Mouse (Mus musculus) cortical plate, adult 2 months (tissue): ENCODE results near the gene Prtn3.

Experiments
- CTCF ChIP-seq: fragments of 200-500 bp; IDR thresholded peaks from 2 replicates; pipeline ENCODE4 v1.5.1; 2011; ENCODE audit warnings: mild to moderate bottlenecking, control low read depth, low read length; ENCODE audit not compliant: insufficient read depth; ENCODE audit errors: extremely low read depth
- POLR2A ChIP-seq: fragments of 200-500 bp; IDR thresholded peaks from 2 replicates; pipeline ENCODE4 v1.6.1; 2011; ENCODE audit warnings: mild to moderate bottlenecking, low read length, control low read depth; ENCODE audit not compliant: insufficient read depth; ENCODE audit errors: extremely low read depth

- TF ChIP-seq CTCF (no peak), POLR2A (no peak)
Observed at GRCm38 (mm10) chr10:79910556-79910955, 36.3 kb downstream of the Prtn3 start, which contains the start of gene Gm26602.
